Mouse (Mus musculus) sigmoid colon, adult 10 weeks (tissue): Measurements from ENCODE around the gene Egfl6. TPM values are rescaled to one million over a fixed set of nuclear protein-coding genes. Genes with fewer than 3 reads are reported as not detected.

Experiments used
- polyA plus RNA-seq: library from polyadenylated mRNA; stranded (reverse); fragments of 350-450 nt; fragmentation: Illumina TruSeq; extraction: RNeasy Lipid Tissue Mini Kit (QIAGEN cat#74804); gene quantifications from one replicate; pipeline ENCODE4 v1.2.3, GENCODE M21; 2014; ENCODE audit warnings: low read depth, low replicate concordance

Egfl6 gene
- 0.25 TPM for polyA plus RNA-seq

DNA sequence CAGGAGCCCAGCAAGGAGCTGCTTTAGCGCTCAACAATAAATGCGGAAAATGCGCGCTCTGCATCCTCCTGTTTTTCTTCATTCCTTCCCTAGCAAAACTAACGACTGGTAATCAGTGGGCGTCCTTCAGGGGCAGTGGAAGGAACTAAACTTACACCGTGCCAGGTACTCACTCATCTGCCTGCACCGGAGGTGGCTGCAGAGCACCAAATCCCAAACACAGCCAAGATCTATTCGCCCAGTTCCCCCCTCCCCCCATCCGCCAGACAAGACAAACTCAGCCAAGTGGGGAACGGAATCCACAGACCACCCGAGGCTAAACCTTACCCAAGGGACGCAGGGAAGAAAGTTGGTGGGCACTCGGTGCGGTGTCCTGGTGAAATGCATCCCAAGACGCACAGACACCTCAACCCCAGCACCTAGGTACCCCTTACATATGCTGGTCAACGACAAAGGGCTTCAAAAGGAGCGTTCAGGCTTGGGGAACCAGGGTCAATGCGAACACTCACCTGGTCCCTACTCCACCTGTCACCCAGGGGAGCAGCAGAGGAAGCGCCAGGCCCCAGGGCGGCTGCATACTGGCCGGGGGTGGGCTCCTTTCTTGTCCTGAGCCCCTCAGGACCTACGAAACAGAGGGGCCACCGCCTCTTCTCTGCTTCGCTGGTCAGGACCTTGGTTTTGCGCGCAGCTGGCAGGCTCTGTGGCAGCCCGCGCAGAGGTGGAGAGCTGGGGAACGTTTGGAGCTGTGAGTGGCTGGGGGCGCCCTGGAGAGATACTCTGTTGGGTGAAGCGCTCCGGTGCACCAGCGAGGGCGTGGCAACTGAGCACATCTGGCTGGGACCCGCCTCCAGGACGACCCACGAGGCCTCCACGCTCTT, at the start of gene Egfl6:
Egfl6 (minus strand) TSS at position 774 of the 878 bp plus-strand sequence.

DNA sequence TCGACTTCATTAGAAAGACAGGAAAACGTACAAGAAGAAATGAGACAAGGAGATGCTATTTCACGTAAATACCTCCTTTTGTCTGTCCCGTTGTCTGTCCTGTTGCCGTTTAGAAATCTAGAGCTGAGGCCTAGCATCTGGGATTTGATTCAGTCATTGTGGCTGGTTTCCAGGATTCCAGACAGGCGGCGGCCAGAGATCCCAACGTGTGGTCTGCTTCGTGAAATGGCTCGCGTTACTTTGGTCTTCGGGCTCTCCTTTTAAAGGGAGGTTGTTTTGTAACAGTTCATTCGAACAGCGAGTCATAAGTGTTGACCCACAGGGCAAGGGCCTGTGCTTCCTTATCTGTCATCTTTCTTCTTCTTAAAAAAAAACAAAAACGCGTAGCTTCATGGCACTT, 67.2 kb downstream of the Egfl6 start, which contains the start of gene Tceanc:
Tceanc (minus strand) TSS at position 223 of the 400 bp plus-strand sequence.

DNA sequence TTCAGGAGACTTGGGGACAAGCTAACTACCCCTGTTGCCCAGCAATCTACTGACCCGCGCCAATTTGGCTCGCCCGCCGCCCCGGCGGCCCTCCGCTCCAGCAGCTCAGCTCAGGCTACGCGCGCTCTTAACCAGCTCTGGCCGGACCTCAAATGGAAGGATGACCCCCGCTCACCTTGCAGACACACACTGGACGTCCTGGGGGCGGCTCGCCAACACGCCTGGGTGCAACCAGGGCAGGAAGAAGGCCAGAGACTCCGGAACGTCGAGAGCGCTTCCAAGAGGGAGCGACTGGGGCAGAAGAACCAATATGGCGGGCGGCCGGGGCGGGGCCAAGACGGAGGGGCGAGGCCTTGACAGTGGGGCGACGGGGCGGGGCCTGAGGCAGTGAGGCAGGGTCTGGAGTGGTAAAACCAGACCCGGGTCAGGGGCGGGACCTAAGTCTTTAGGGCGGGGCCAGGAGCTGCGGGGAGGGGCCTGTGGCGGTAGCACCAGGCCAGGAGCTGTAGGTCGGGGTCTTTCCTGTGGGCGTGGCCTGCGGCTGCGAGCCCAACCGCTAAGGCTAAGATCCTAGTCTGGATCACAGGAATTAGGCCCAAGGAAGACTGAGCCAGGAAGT, 106.0 kb downstream of the Egfl6 start, which contains the start of gene Rab9:
Rab9 (minus strand) TSS at position 503 of the 619 bp plus-strand sequence.

Other genes with a start within 250 kb of the Egfl6 start
- 40.1 TPM for gene Trappc2, start 145.1 kb downstream of the Egfl6 start, polyA plus RNA-seq
- 17.9 TPM for gene Ofd1, start 145.0 kb downstream of the Egfl6 start, polyA plus RNA-seq
- 105 TPM for gene Rab9, start 105.9 kb downstream of the Egfl6 start, polyA plus RNA-seq
- gene Tceanc, start 67.2 kb downstream of the Egfl6 start, polyA plus RNA-seq = 8.2 TPM